Mouse (Mus musculus): ENCODE data around the gene Polrmt. TPM values are rescaled to one million over a fixed set of nuclear protein-coding genes. Genes with fewer than 3 reads are reported as not detected.
"Not testable (repeated sequence)": the region's sequence is repeated elsewhere in the genome, so short reads cannot be mapped to it uniquely, and the experiment has no call there.

Polrmt gene
- total RNA-seq, 2 experiments from 2014 or later = 9.7 to 20.9 TPM

- ATAC-seq (ENCODE audit: poor library complexity, severe bottlenecking) = peak; percentile 59
These were observed 33.8 kb downstream of the Polrmt start for GRCm38 (mm10) chr10:79712499-79713126.

- ATAC-seq (ENCODE audit: poor library complexity, severe bottlenecking) = no peak
These were observed 34.4 kb downstream of the Polrmt start for GRCm38 (mm10) chr10:79712029-79712428.

- ATAC-seq (ENCODE audit: poor library complexity, severe bottlenecking) = no peak
These were observed 37.1 kb downstream of the Polrmt start for GRCm38 (mm10) chr10:79709307-79709706.

GRCm38 (mm10) chr10:79708668-79709067 lies 37.7 kb downstream of the Polrmt start:
- ATAC-seq (ENCODE audit: poor library complexity, severe bottlenecking) = no peak

- no peak for ATAC-seq (ENCODE audit: poor library complexity, severe bottlenecking)
These were observed 38.6 kb downstream of the Polrmt start for GRCm38 (mm10) chr10:79707759-79708158.

- no peak for ATAC-seq (ENCODE audit: poor library complexity, severe bottlenecking)
These were observed 39.2 kb downstream of the Polrmt start for GRCm38 (mm10) chr10:79707162-79707561.

- ATAC-seq (ENCODE audit: poor library complexity, severe bottlenecking) = no peak
These were observed 39.8 kb downstream of the Polrmt start for GRCm38 (mm10) chr10:79706406-79707094.

GRCm38 (mm10) chr10:79705951-79706350 lies 40.4 kb downstream of the Polrmt start:
- no peak for ATAC-seq (ENCODE audit: poor library complexity, severe bottlenecking)

GRCm38 (mm10) chr10:79704970-79705360 lies 41.4 kb downstream of the Polrmt start:
- no peak for ATAC-seq (ENCODE audit: poor library complexity, severe bottlenecking)

GRCm38 (mm10) chr10:79704065-79704969 lies 42.1 kb downstream of the Polrmt start, which contains the start of gene Bsg:
TSS of gene Bsg (plus strand) at chr10:79704491.
- peak; percentile 98 for ATAC-seq (ENCODE audit: poor library complexity, severe bottlenecking)

- ATAC-seq (ENCODE audit: poor library complexity, severe bottlenecking) = no peak
These were observed 42.8 kb downstream of the Polrmt start for GRCm38 (mm10) chr10:79703541-79703940.

GRCm38 (mm10) chr10:79702970-79703369 lies 43.4 kb downstream of the Polrmt start:
- ATAC-seq (ENCODE audit: poor library complexity, severe bottlenecking) = not testable (repeated sequence)

- ATAC-seq (ENCODE audit: poor library complexity, severe bottlenecking) = no peak
These were observed 44.8 kb downstream of the Polrmt start for GRCm38 (mm10) chr10:79701443-79702129.

GRCm38 (mm10) chr10:79700676-79701075 lies 45.7 kb downstream of the Polrmt start:
- ATAC-seq (ENCODE audit: poor library complexity, severe bottlenecking) = no peak

GRCm38 (mm10) chr10:79698459-79698858 lies 47.9 kb downstream of the Polrmt start:
- ATAC-seq (ENCODE audit: poor library complexity, severe bottlenecking) = no peak

GRCm38 (mm10) chr10:79697916-79698315 lies 48.5 kb downstream of the Polrmt start:
- ATAC-seq (ENCODE audit: poor library complexity, severe bottlenecking) = 0 out of 2 replicates have a peak, but pooled peaks have one; percentile 22

GRCm38 (mm10) chr10:79696129-79696651 lies 50.2 kb downstream of the Polrmt start:
- ATAC-seq (ENCODE audit: poor library complexity, severe bottlenecking) = peak; percentile 64

- peak; percentile 86 for ATAC-seq (ENCODE audit: poor library complexity, severe bottlenecking)
These were observed 50.9 kb downstream of the Polrmt start for GRCm38 (mm10) chr10:79695231-79696128.

- ATAC-seq (ENCODE audit: poor library complexity, severe bottlenecking) = no peak
These were observed 52.1 kb downstream of the Polrmt start for GRCm38 (mm10) chr10:79694379-79694655.

All from megakaryocyte, adult 5-6 weeks (primary cell).